Mouse (Mus musculus) kidney, postnatal 36 days (tissue): Measurements from ENCODE around the gene Krtap12-1.
"Not testable (repeated sequence)": the region's sequence is repeated elsewhere in the genome, so short reads cannot be mapped to it uniquely, and the experiment has no call there.

Experiments
- DNase-seq, 2 experiments: peaks; one replicate each; pipeline ENCODE4 v3.0.0; 2021 to 2022; ENCODE audit warnings: mixed read lengths in 2 of 2

Gene Krtap12-1

GRCm38 (mm10) chr10:77750686-77751085, 30.3 kb downstream of the Krtap12-1 start:
- not testable (repeated sequence) for DNase-seq

DNA sequence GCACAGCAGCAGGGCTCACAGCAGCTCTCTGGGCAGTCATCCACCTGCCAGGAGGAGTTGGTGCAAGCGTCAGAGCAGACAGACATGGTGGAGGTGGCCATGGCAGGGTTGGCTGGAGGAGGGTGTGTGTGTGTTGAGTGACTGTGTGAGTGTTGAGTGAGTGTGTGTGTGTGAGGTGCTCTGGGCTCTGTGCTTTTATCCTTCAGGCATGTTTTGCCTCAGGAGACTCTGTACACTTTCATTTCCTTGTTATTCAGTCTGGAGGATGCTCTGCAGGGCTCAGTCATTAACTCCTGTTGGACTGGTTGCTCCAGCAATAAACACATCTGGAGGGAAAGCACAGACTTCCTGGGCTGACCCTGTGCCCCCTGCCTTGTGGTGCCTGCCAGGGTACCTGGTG, 30.9 kb downstream of the Krtap12-1 start, which contains the start of gene Gm9736:
TSS of gene Gm9736 (minus strand) at position 101 of the 400 bp plus-strand sequence.
- not testable (repeated sequence) for DNase-seq

DNA sequence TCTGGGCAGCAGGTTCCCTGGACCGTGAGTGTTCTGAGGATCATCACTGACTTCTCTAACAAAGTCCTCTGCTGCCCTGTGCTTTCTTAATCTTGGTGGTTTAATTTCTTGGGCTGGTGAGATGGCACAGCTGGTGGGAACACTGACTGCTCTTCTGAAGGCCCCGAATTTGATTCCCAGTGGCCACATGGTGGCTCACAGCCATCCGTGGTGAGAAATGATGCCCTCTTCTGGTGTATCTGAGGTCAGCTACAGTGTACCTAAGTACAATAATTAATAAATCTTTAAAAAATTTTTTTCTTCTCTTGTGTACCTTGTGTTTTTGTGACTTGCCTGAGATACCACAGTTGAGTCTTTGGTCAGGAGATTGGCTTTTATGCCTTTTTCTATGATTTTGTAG, 31.9 kb downstream of the Krtap12-1 start:
- DNase-seq, result not testable (repeated sequence)

DNA sequence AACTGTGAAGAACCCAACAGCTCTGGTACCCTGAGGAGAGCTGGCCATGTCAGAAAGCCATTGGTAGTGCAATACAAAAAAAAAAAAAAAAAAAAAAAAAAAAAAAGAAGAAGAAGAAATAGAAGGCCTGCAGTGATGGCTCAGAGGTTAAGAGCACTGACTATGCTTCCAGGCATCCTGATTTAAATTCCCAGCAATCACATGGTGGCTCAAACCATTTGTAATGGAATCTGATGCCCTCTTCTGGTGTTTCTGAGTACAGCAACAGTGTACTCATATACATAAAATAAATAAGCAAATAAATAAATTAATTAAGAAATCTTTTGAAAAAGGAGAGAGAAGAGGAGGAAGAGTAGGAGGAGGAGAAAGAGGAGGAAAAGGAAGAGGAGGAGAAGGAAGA, 33.0 kb downstream of the Krtap12-1 start:
- no peak for DNase-seq

DNA sequence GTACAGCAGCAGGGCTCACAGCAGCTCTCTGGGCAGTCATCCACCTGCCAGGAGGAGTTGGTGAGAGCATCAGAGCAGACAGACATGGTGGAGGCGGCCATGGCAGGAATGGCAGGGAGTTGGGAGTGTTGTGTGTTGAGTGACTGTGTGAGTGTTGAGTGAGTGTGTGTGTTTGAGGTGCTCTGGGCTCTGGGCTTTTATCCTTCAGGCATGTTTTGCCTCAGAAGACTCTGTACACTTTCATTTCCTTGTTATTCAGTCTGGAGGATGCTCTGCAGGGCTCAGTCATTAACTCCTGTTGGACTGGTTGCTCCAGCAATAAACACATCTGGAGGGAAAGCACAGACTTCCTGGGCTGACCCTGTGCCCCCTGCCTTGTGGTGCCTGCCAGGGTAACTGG, 39.2 kb downstream of the Krtap12-1 start, which contains the start of gene Gm3233:
TSS of gene Gm3233 (minus strand) at position 101 of the 400 bp plus-strand sequence.
- not testable (repeated sequence) for DNase-seq

- no peak for DNase-seq
These were observed 49.3 kb downstream of the Krtap12-1 start for GRCm38 (mm10) chr10:77769727-77770126.
